ENCODE assay signal across 17 mouse cellular contexts in the genomic region with DNA sequence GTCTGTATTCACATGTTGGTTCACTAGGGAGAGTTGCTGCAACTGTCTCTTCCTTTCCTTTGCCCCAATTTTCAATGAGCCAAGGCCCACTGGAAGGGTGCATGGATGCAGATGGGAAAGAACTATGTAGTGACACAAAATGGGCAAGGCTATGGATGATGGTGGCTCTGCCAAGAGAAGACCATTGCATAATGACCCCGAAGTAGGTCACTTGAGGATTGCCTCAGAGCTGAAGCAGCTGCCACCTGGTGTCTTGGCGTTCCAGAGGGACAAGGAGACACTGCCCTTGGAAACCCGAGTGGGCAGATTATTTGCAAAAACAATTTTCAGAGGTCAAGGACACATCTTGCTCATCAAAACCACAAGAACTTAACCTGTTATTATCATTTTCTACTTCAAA. TPM values are rescaled to one million over a fixed set of nuclear protein-coding genes. Genes with fewer than 3 reads are reported as not detected.
DNase-seq lines count a peak whose midpoint lies in the region; ATAC-seq lines count a peak whose summit lies in the region.
"Had no signal": no experiment of that assay in that cellular context is flagged by ENCODE, and none has a peak within 500 bp of the region (broad histone marks: within the 10 kb centered on the region; RNA-seq: fewer than 3 reads in every experiment).

No protein-coding gene starts in this region.

- no peaks in the 10 kb centered on the region for H3K27me3 ChIP-seq in heart, embryonic 12.5 days (replicated peaks)
- no peaks in the 10 kb centered on the region for H3K27me3 ChIP-seq in midbrain, embryonic 16.5 days (ENCODE audit: control insufficient read depth, insufficient read depth, low read depth, low read length)
- H3K27me3 ChIP-seq: forebrain, embryonic 15.5 days; heart, embryonic 13.5 days; hindbrain, embryonic 12.5 days; liver, embryonic 15.5 days; megakaryocyte, embryonic 14.5 days had no signal

- H3K27ac ChIP-seq in heart, embryonic 12.5 days (ENCODE audit: poor library complexity, severe bottlenecking) = no peak overlapping the region
- no peak overlapping the region for H3K27ac ChIP-seq in midbrain, embryonic 16.5 days (ENCODE audit: low read length)
- H3K27ac ChIP-seq: forebrain, embryonic 15.5 days; heart, embryonic 13.5 days; hindbrain, embryonic 12.5 days; liver, embryonic 15.5 days had no signal

- peaks cover 30% of the 10 kb centered on the region for H3K4me1 ChIP-seq in heart, embryonic 12.5 days (replicated peaks)
- peaks cover 4% of the 10 kb centered on the region; the same call in 1 of the 2 replicates for H3K4me1 ChIP-seq in midbrain, embryonic 16.5 days (ENCODE audit: control insufficient read depth, insufficient read depth, low read length)
- H3K4me1 ChIP-seq: forebrain, embryonic 15.5 days; liver, embryonic 15.5 days; megakaryocyte, embryonic 14.5 days had no signal

- ATAC-seq in heart, embryonic 12.5 days (ENCODE audit: insufficient number of reproducible peaks, low FRiP score) = no peak
- ATAC-seq in midbrain, embryonic 16.5 days = no peak
- ATAC-seq: forebrain, embryonic 15.5 days; intestine, embryonic 16.5 days had no signal

- no peak overlapping the region for H3K9ac ChIP-seq in heart, embryonic 12.5 days
- no peak overlapping the region for H3K9ac ChIP-seq in midbrain, embryonic 16.5 days (ENCODE audit: low read depth, low read length)
- H3K9ac ChIP-seq: forebrain, embryonic 15.5 days; heart, embryonic 13.5 days; hindbrain, embryonic 12.5 days; liver, embryonic 15.5 days had no signal

- H3K4me3 ChIP-seq in heart, embryonic 12.5 days = no peak overlapping the region
- H3K4me3 ChIP-seq in midbrain, embryonic 16.5 days (ENCODE audit: low read depth, low read length) = no peak overlapping the region
- H3K4me3 ChIP-seq: forebrain, embryonic 15.5 days; heart, embryonic 13.5 days; hindbrain, embryonic 12.5 days; liver, embryonic 15.5 days; megakaryocyte, embryonic 14.5 days had no signal

- 71% methylated on average over 3 of the region's 3 CpGs for WGBS in heart, embryonic 12.5 days
- WGBS in midbrain, embryonic 16.5 days = 86% methylated on average over 3 of the region's 3 CpGs

- H3K9me3 ChIP-seq in heart, embryonic 12.5 days (replicated peaks) = no peaks in the 10 kb centered on the region
- H3K9me3 ChIP-seq in midbrain, embryonic 16.5 days (replicated peaks; ENCODE audit: control insufficient read depth, low read length, poor library complexity, severe bottlenecking) = no peaks in the 10 kb centered on the region
- H3K9me3 ChIP-seq: forebrain, embryonic 15.5 days; heart, embryonic 13.5 days; hindbrain, embryonic 12.5 days; liver, embryonic 15.5 days; megakaryocyte, embryonic 14.5 days had no signal

- DNase-seq in heart, adult 11 months = peak; percentile 97
- peak; percentile 28 for DNase-seq in retina, postnatal 1 day
- no peak for DNase-seq in retina, embryonic 14.5 days (ENCODE audit: low spot score)
- peak; percentile 18 to 29 for DNase-seq in cerebellum, postnatal 25 days
- DNase-seq in kidney, adult 18-20 months = no peak
- DNase-seq: kidney, postnatal 25 days; left cerebral cortex, postnatal 4 days; right cerebral cortex, postnatal 14 days; thymus, adult 2 months had no signal

- no peak overlapping the region for H3K4me2 ChIP-seq in heart, embryonic 12.5 days
- H3K4me2 ChIP-seq in midbrain, embryonic 16.5 days (ENCODE audit: low read length) = no peak overlapping the region
- H3K4me2 ChIP-seq: forebrain, embryonic 15.5 days; heart, embryonic 13.5 days; hindbrain, embryonic 12.5 days; liver, embryonic 15.5 days had no signal

- no peaks in the 10 kb centered on the region for H3K36me3 ChIP-seq in heart, embryonic 12.5 days
- H3K36me3 ChIP-seq in midbrain, embryonic 16.5 days (ENCODE audit: control insufficient read depth, insufficient read depth, low read length) = no peaks in the 10 kb centered on the region
- H3K36me3 ChIP-seq: forebrain, embryonic 15.5 days; heart, embryonic 13.5 days; hindbrain, embryonic 12.5 days; liver, embryonic 15.5 days had no signal

RNA-seq across cellular contexts. Expression of gene Filip1l, which starts 3.9 kb away (rescaled TPM):
- 27.8 and 31.0 TPM in 2 replicates for polyA plus RNA-seq in heart, embryonic 12.5 days (2016; fragmentation: Nextera tagmentation; extraction: Ambion mirVana)
- 2.2 TPM in 2 replicates for polyA plus RNA-seq in midbrain, embryonic 16.5 days (2015; fragmentation: Nextera tagmentation; extraction: Ambion mirVana)

RNA-seq across cellular contexts. Expression of gene Tmem30c, which starts 56.4 kb away (rescaled TPM):
- polyA plus RNA-seq in heart, embryonic 12.5 days (2016; fragmentation: Nextera tagmentation; extraction: Ambion mirVana) = 0.08 TPM in 1 of 2 replicates, not detected in the other
- 0.44 and 0.63 TPM in 2 replicates for polyA plus RNA-seq in midbrain, embryonic 16.5 days (2015; fragmentation: Nextera tagmentation; extraction: Ambion mirVana)
- polyA plus RNA-seq: heart, embryonic 13.5 days; hindbrain, embryonic 12.5 days; intestine, embryonic 16.5 days; liver, embryonic 15.5 days; thymus, adult 2 months had no signal

Comparison
In these comparisons a context has a peak if more than half of its experiments do, and no peak if none do; other contexts are left out.
1. DNase-seq: peak in heart, adult 11 months (single experiment), retina, postnatal 1 day (single experiment) and cerebellum, postnatal 25 days (2 of 2); none in retina, embryonic 14.5 days (single experiment) and kidney, adult 18-20 months (single experiment).